Mouse (Mus musculus) ES-Bruce4 (cell line): ENCODE data around the gene Dlk1.
"Not testable (repeated sequence)": the region's sequence is repeated elsewhere in the genome, so short reads cannot be mapped to it uniquely, and the experiment has no call there.

Experiments
- CTCF ChIP-seq: IDR thresholded peaks from one replicate; pipeline ENCODE4 v1.8.1; 2011; ENCODE audit warnings: low read depth, low read length
- EP300 ChIP-seq: IDR thresholded peaks from 2 replicates; pipeline ENCODE4 v1.6.1; 2011; ENCODE audit warnings: low read depth, low read length; ENCODE audit not compliant: insufficient read depth
- POLR2A ChIP-seq: IDR thresholded peaks from one replicate; pipeline ENCODE4 v1.8.1; 2011; ENCODE audit warnings: low read length; ENCODE audit not compliant: insufficient read depth

DNA sequence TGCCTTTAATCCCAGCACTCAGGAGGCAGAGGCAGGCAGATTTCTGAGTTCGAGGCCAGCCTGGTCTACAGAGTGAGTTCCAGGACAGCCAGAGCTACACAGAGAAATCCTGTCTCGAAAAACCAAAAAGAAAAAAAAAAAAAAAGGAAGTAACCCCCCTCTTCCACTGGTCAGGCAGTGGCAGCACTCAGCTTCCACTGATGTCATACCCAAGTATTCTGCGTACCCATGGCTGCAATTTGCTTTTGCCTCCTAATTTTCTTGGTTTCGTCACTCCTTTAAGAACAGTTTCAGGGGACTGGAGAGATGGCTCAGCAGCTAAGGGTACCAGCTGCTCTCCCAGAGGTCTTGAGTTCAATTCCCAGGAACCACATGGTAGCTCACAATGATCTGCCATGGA, 14.8 kb downstream of the Dlk1 start:
- not testable (repeated sequence) for TF ChIP-seq CTCF, EP300, POLR2A
